Mouse (Mus musculus): Measurements from ENCODE around the gene Ttll9. TPM values are rescaled to one million over a fixed set of nuclear protein-coding genes. Genes with fewer than 3 reads are reported as not detected.

The Ttll9 gene
- polyA plus RNA-seq (2017; shearing (Covaris generic)), result not detected

DNA sequence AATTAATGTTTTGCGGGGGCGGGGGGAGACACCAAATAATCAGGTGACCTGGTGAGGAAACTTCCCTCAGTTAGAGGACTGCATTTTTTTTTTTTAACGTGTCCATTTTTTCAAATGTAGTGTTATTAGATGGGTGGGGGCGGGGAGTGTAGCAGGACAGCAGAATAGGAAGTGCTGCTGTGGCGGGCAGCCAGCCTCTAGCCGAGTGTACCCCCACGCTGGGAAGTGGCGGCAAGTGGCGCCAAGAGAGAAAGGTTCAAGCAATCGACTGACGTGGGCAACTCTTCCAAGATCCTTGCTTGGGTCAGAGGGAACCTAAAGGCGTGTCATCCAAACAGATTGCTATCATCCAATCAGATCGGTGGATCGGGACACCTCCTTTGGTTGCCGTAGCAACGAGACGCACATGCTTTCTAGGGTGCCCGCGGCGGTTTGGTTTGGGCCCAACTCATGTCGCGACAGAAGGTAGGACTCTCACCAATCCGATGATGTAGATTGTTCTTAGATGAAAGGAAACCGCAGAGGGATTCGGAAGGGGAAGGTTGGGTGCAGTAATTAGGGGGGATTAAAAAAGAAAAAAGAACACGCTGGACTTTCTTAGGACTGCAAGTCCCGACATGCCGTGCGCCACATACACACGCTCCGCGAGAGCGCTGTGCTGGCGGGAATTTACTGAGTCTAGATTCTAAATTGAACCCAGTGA is at the start of gene Ttll9:
Ttll9 (plus strand) TSS at position 395 of the 703 bp plus-strand sequence.

DNA sequence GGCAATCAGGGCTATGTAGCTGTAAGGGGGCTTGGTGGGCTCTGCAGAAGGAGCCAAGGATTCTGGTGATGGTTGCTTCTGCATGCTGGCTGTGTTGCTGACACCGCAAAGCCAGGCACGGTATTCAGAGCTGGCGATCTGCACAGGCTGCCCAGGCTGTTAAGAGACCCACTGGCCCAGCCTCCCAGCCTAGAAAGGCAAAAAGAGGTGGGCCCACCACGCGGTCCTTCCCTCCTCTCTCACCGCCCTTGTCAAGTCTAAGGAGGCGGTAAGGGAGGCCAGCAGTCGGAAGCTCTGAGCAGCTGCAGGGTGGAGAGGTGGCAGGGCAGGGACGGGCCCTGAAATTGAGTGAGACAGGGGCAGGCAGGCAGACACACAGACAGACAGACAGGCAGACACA is 29.2 kb upstream of the Ttll9 start, which contains the start of gene Foxs1:
Foxs1 (minus strand) TSS at position 161 of the 400 bp plus-strand sequence.

DNA sequence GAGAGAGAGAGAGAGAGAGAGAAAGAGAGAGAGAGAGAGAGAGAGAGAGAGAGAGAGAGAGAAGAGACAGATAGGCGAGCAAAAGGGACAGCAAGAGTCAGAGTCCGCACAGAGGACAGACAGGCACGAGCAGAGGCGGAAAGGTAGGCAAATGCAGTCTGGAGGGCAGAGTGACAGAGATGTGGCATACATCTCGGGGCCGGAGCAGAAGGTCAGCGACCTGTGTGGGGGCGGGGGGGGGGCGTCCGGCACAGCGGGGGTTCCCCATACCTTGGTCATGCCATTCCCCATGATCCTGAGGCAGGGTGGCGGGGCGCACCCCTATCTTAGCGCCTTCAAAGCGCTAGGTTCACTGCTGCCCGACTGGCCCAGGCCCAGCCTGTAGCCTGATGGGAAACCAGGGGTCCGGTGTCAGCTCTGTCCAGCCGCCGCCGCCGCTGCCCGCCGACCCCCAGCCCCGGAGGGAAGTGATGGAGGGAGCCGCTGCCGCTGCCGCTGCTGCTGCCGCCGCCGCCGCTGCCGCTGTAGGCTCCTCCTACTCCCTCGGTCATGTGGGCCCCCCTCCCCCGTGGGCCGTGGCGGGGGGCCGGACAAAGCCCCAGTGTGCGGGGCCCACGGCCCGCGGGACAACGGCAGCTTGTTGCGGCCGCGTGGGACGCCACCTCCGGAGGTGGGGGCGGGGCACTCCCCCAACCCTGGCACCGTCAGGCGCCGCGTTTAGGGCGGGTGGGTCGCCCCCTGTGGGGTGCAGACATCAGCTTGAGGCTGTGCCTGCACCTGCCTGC is 11.0 kb upstream of the Ttll9 start, which contains the start of gene Dusp15:
Dusp15 (minus strand) TSS at position 634 of the 785 bp plus-strand sequence.

DNA sequence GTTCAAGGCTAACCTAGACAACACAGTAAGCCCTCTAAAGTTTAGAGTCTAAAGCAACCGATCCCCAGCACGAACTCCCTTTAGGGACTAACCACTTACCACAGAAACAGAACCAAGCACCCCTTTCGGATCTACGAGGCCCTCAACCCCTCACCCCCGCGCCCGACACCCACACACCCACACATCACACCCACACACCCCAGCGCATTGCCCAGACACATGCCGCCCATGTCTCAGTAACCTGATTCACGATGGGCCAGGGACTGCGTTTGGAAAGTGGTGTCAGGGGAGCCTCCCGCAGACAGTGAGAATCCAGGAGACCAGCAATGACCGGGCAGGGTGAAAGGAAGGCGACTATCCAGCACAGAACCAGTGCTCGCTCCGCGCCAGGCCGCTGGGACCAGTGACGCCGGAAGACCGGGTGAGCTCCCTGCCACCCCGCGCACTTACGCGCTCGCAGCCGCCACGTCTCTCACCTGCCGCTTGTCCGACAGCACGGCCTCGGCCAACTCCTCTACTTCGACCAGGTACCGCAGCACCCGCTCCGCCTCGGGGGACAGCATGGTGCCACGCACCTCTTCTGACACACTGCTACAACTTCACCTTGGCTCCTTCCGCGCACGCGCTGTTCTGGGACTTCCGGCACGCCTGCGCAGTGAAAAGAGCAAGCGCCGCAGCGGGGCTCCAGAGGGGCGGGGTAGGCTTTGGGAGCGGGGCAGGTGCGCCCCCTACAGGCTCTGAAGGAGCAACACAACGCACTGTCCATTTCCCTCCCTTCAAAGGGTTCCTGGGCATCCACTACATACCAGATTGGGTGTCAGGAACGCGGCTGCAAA is 52.7 kb downstream of the Ttll9 start, which contains the start of gene Pdrg1:
Pdrg1 (minus strand) TSS at position 670 of the 836 bp plus-strand sequence.

DNA sequence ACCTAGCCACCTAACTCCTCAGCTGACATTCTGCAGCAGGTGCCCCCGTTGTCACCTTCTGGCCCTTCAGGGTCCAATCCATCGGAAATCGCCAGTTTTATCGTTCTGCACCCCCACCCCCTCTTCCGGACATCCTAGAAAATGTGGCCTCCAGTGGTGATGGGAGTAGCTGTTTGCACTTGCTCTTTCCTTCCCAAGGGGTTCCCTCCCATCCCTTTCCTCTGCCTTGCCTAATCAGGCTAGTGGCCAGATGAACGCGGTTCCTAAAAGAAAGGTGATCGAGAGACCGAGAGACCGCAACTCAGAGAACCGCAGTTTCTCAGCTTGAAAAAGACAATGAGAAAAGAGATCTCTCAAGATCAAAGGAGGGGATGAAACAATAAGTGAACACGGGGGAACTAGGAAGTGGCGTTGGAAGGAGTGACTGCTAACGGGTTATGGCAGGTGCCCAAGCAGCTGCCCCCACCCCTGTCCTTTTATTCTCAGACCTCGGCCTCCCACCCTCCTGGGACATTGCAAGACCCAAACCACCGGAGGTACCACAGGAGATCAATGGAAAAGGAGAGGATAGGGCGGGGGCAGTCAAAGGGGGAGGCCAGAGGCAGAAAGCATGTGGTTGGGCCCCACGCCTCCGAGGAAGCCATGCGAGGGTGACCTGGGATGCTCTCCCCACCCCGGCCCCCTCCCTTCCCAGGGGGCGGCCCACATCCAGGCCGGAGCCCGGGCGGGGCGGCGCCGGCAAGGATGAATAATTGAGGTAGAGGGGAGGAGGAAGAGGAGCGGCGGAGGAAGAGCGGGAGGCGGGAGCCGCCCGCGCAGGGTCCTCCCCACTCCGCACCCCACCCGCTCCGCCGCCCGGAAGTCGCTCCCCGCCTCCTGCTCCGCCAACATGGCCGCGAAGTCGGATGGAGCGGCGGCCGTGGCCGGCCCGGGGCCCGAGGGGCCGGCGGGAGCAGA is 69.1 kb downstream of the Ttll9 start, which contains the start of gene Xkr7:
Xkr7 (plus strand) TSS at position 727 of the 957 bp plus-strand sequence.

Other genes with a start within 250 kb of the Ttll9 start
- gene Id1, start 226.2 kb upstream of the Ttll9 start, polyA plus RNA-seq (2017; shearing (Covaris generic)), result 1.9 TPM
- gene Cox4i2, start 208.3 kb upstream of the Ttll9 start, polyA plus RNA-seq (2017; shearing (Covaris generic)), result 0.54 TPM
- 101 TPM for gene Bcl2l1, start 130.8 kb upstream of the Ttll9 start, polyA plus RNA-seq (2017; shearing (Covaris generic))
- gene Tpx2, start 114.5 kb upstream of the Ttll9 start, polyA plus RNA-seq (2017; shearing (Covaris generic)), result 1.5 TPM
- 0.21 TPM for gene Mylk2, start 51.1 kb upstream of the Ttll9 start, polyA plus RNA-seq (2017; shearing (Covaris generic))
- not detected for gene Foxs1, start 29.3 kb upstream of the Ttll9 start, polyA plus RNA-seq (2017; shearing (Covaris generic))
- not detected for gene Dusp15, start 10.8 kb upstream of the Ttll9 start, polyA plus RNA-seq (2017; shearing (Covaris generic))
- gene Pdrg1, start 52.9 kb downstream of the Ttll9 start, polyA plus RNA-seq (2017; shearing (Covaris generic)), result 79.2 TPM
- not detected for gene Xkr7, start 69.4 kb downstream of the Ttll9 start, polyA plus RNA-seq (2017; shearing (Covaris generic))
- not detected for gene Ccm2l, start 103.5 kb downstream of the Ttll9 start, polyA plus RNA-seq (2017; shearing (Covaris generic))
- gene Hck, start 146.0 kb downstream of the Ttll9 start, polyA plus RNA-seq (2017; shearing (Covaris generic)), result not detected
- 47.9 TPM for gene Tm9sf4, start 198.8 kb downstream of the Ttll9 start, polyA plus RNA-seq (2017; shearing (Covaris generic))